Mouse (Mus musculus) left cerebral cortex, adult 2 months (tissue): ENCODE measurements at regions not wholly inside any gene's neighbourhood (a gene's known extent, or its start where the extent isn't known, plus 50 kb on each side); places are given as distances from the start of the nearest gene placed in this dataset.

Source experiments
- DNase-seq, 2 experiments: peaks; one replicate each; pipeline ENCODE4 v3.0.0; 2021 to 2022; ENCODE audit warnings: low spot score in 2 of 2, mixed read lengths in 1 of 2; ENCODE audit errors: extremely low spot score in 1 of 2
- H3K27ac ChIP-seq: fragments of 200-600 bp; 2 replicates; pipeline ENCODE4 v1.8.1; 2022
- H3K4me3 ChIP-seq: fragments of 200-600 bp; 2 replicates; pipeline ENCODE4 v1.8.1; 2022
- CTCF ChIP-seq: fragments of 200-600 bp; IDR thresholded peaks from 2 replicates; pipeline ENCODE4 v1.8.1; 2022; ENCODE audit warnings: antibody characterized with exemption, mild to moderate bottlenecking, moderate library complexity
- intact Hi-C: fragments of 180-260 bp; cut with DNase I; formaldehyde crosslinking; loops from one replicate; pipeline ENCODE4 v1.15.1; 2025

- TF ChIP-seq CTCF: no peak
- intact Hi-C loops: no loop called here
- no peak overlapping the region for H3K27ac ChIP-seq
- no peak for DNase-seq
- H3K4me3 ChIP-seq: no peak overlapping the region
Measured at GRCm38 (mm10) chr12:71467820-71468219, 158.1 kb downstream of the Dact1 start.

GRCm38 (mm10) chr12:71468324-71468723, 158.6 kb downstream of the Dact1 start:
- Histone ChIP-seq H3K4me3 (no peak overlapping the region), H3K27ac (no peak overlapping the region)
- TF ChIP-seq CTCF: no peak
- DNase-seq: no peak
- intact Hi-C loops: no loop called here

GRCm38 (mm10) chr12:71470983-71471715, 161.5 kb downstream of the Dact1 start:
- DNase-seq: no peak
- Histone ChIP-seq H3K27ac (no peak overlapping the region), H3K4me3 (no peak overlapping the region)
- intact Hi-C loops: no loop called here
- TF ChIP-seq CTCF: no peak

- TF ChIP-seq CTCF: no peak
- Histone ChIP-seq H3K27ac (no peak overlapping the region), H3K4me3 (no peak overlapping the region)
- no peak for DNase-seq
- intact Hi-C loops: no loop called here
Measured at GRCm38 (mm10) chr12:71471720-71472119, 162.0 kb downstream of the Dact1 start.

- no peak for TF ChIP-seq CTCF
- H3K4me3 ChIP-seq: no peak overlapping the region
- intact Hi-C loops: no loop called here
- no peak overlapping the region for H3K27ac ChIP-seq
- DNase-seq: no peak
Measured at GRCm38 (mm10) chr12:71476238-71476637, 166.6 kb downstream of the Dact1 start.

GRCm38 (mm10) chr12:71477691-71478090, 168.0 kb downstream of the Dact1 start:
- no peak for TF ChIP-seq CTCF
- no peak overlapping the region for H3K4me3 ChIP-seq
- H3K27ac ChIP-seq: no peak overlapping the region
- DNase-seq: no peak
- intact Hi-C loops: no loop called here

- no peak overlapping the region for H3K4me3 ChIP-seq
- DNase-seq: no peak
- no peak overlapping the region for H3K27ac ChIP-seq
- intact Hi-C loops: no loop called here
- TF ChIP-seq CTCF: no peak
Measured at GRCm38 (mm10) chr12:71481371-71481770, 171.7 kb downstream of the Dact1 start.

- no peak for TF ChIP-seq CTCF
- Histone ChIP-seq H3K27ac (no peak overlapping the region), H3K4me3 (no peak overlapping the region)
- DNase-seq: no peak
- intact Hi-C loops: no loop called here
Measured at GRCm38 (mm10) chr12:71481899-71482593, 172.4 kb downstream of the Dact1 start.

- H3K27ac ChIP-seq: no peak overlapping the region
- TF ChIP-seq CTCF: no peak
Measured at GRCm38 (mm10) chr12:71482619-71483018, 172.9 kb downstream of the Dact1 start.

GRCm38 (mm10) chr12:71483536-71484165, 174.0 kb downstream of the Dact1 start:
- intact Hi-C loops: no loop called here
- DNase-seq: no peak
- no peak overlapping the region for H3K27ac ChIP-seq
- TF ChIP-seq CTCF: no peak
- no peak overlapping the region for H3K4me3 ChIP-seq

More at GRCm38 (mm10) chr12:71482619-71483018, 172.9 kb downstream of the Dact1 start:
- no peak overlapping the region for H3K4me3 ChIP-seq
- intact Hi-C loops: no loop called here
- no peak for DNase-seq

GRCm38 (mm10) chr12:71484286-71484685, 174.6 kb downstream of the Dact1 start:
- intact Hi-C loops: no loop called here
- Histone ChIP-seq H3K4me3 (no peak overlapping the region), H3K27ac (no peak overlapping the region)
- TF ChIP-seq CTCF: no peak
- no peak for DNase-seq

- intact Hi-C loops: loop anchor here (5.0 kb wide), 1 partner anchor 174 kb away; no protein-coding TSS in a partner anchor
- TF ChIP-seq CTCF: no peak
- H3K27ac ChIP-seq: no peak overlapping the region
- no peak for DNase-seq
- H3K4me3 ChIP-seq: no peak overlapping the region
Measured at GRCm38 (mm10) chr12:71486078-71486477, 176.4 kb downstream of the Dact1 start.
